ENCODE assay signal across 21 mouse cellular contexts in the genomic region with DNA sequence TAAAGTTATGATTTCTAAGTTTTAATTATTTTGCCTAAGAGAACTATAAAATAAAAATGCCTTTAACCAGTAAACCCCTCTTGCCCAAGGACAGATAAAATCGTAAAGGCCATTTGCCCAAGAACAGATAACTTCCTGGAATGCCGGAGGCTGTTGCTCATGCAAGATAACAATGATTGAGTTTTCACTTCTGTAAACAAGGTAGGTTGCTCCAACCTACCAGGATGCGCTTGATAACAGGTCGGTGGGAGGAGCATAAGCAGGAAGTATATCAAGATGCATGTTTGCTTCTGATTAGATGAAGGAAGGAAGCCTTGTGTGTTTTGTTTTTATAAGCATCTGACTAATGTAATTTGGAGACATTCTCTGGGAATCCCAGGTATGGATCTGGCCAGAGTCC. TPM values are rescaled to one million over a fixed set of nuclear protein-coding genes. Genes with fewer than 3 reads are reported as not detected.
DNase-seq lines count a peak whose midpoint lies in the region; ATAC-seq and TF ChIP-seq lines count a peak whose summit lies in the region.
"Had no signal": no experiment of that assay in that cellular context is flagged by ENCODE, and none has a peak within 500 bp of the region (broad histone marks: within the 10 kb centered on the region; RNA-seq: fewer than 3 reads in every experiment).

No protein-coding gene starts in this region.

- H3K9ac ChIP-seq in liver, embryonic 12.5 days = no peak overlapping the region
- H3K9ac ChIP-seq in forebrain, embryonic 14.5 days (ENCODE audit: low read length) = no peak overlapping the region
- no peak overlapping the region for H3K9ac ChIP-seq in forebrain, embryonic 12.5 days
- H3K9ac ChIP-seq: hindbrain, embryonic 15.5 days; limb, embryonic 12.5 days; lung, embryonic 15.5 days; neural tube, embryonic 13.5 days had no signal

- H3K27me3 ChIP-seq in G1E (ENCODE audit: insufficient read depth, low read length) = no peaks in the 10 kb centered on the region
- no peaks in the 10 kb centered on the region; the same call in 1 of the 2 replicates for H3K27me3 ChIP-seq in liver, embryonic 12.5 days (replicated peaks)
- H3K27me3 ChIP-seq in hindbrain, embryonic 10.5 days (ENCODE audit: insufficient read depth, poor library complexity, severe bottlenecking) = no peaks in the 10 kb centered on the region
- H3K27me3 ChIP-seq in forebrain, embryonic 14.5 days (replicated peaks; ENCODE audit: control insufficient read depth, insufficient read depth, low read length) = no peaks in the 10 kb centered on the region
- H3K27me3 ChIP-seq in forebrain, embryonic 12.5 days = no peaks in the 10 kb centered on the region
- H3K27me3 ChIP-seq: hindbrain, embryonic 15.5 days; limb, embryonic 12.5 days; lung, embryonic 15.5 days; neural tube, embryonic 13.5 days had no signal

- peak; percentile 80 for DNase-seq in 416B (ENCODE audit: low read depth)
- DNase-seq in G1E (ENCODE audit: low spot score) = no peak
- no peak for DNase-seq in hindbrain, embryonic 10.5 days (ENCODE audit: low spot score)
- DNase-seq in forebrain, embryonic 14.5 days (ENCODE audit: low spot score) = no peak
- DNase-seq: cerebellum, adult 11 months; cerebellum, adult 9-11 months; gastrocnemius, postnatal 36 days; heart, postnatal 4 days; kidney, adult 2 months; thymus, postnatal 25 days had no signal

- H3K9me3 ChIP-seq in G1E (replicated peaks) = 0 out of 2 replicates have a peak, but pooled peaks cover 2% of the 10 kb centered on the region
- H3K9me3 ChIP-seq in liver, embryonic 12.5 days (replicated peaks) = no peaks in the 10 kb centered on the region
- no peaks in the 10 kb centered on the region for H3K9me3 ChIP-seq in hindbrain, embryonic 10.5 days
- no peaks in the 10 kb centered on the region for H3K9me3 ChIP-seq in forebrain, embryonic 14.5 days (replicated peaks; ENCODE audit: control insufficient read depth, low read length)
- no peaks in the 10 kb centered on the region for H3K9me3 ChIP-seq in forebrain, embryonic 12.5 days
- H3K9me3 ChIP-seq: hindbrain, embryonic 15.5 days; limb, embryonic 12.5 days; lung, embryonic 15.5 days; midbrain, embryonic 10.5 days; neural tube, embryonic 13.5 days had no signal

- H3K4me1 ChIP-seq in G1E (ENCODE audit: insufficient read depth, low read depth, low read length) = peaks cover 55% of the 10 kb centered on the region
- peaks cover 27% of the 10 kb centered on the region for H3K4me1 ChIP-seq in liver, embryonic 12.5 days
- H3K4me1 ChIP-seq in hindbrain, embryonic 10.5 days (replicated peaks) = no peaks in the 10 kb centered on the region
- no peaks in the 10 kb centered on the region for H3K4me1 ChIP-seq in forebrain, embryonic 14.5 days (ENCODE audit: control insufficient read depth, insufficient read depth, low read length)
- no peaks in the 10 kb centered on the region for H3K4me1 ChIP-seq in forebrain, embryonic 12.5 days
- H3K4me1 ChIP-seq: hindbrain, embryonic 15.5 days; limb, embryonic 12.5 days; lung, embryonic 15.5 days; midbrain, embryonic 10.5 days; neural tube, embryonic 13.5 days had no signal

- no peak overlapping the region; the same call in 1 of the 2 replicates for H3K4me3 ChIP-seq in G1E (ENCODE audit: low read depth, low read length)
- H3K4me3 ChIP-seq in liver, embryonic 12.5 days = no peak overlapping the region
- no peak overlapping the region for H3K4me3 ChIP-seq in hindbrain, embryonic 10.5 days
- H3K4me3 ChIP-seq in forebrain, embryonic 14.5 days (ENCODE audit: low read depth, low read length) = no peak overlapping the region
- no peak overlapping the region for H3K4me3 ChIP-seq in forebrain, embryonic 12.5 days (replicated peaks)
- H3K4me3 ChIP-seq: hindbrain, embryonic 15.5 days; limb, embryonic 12.5 days; lung, embryonic 15.5 days; midbrain, embryonic 10.5 days; myocyte; neural tube, embryonic 13.5 days had no signal

- H3K36me3 ChIP-seq in G1E (replicated peaks) = no peaks in the 10 kb centered on the region
- H3K36me3 ChIP-seq in liver, embryonic 12.5 days = no peaks in the 10 kb centered on the region
- no peaks in the 10 kb centered on the region for H3K36me3 ChIP-seq in hindbrain, embryonic 10.5 days
- H3K36me3 ChIP-seq in forebrain, embryonic 14.5 days (ENCODE audit: control insufficient read depth, insufficient read depth, low read length) = no peaks in the 10 kb centered on the region
- no peaks in the 10 kb centered on the region for H3K36me3 ChIP-seq in forebrain, embryonic 12.5 days (replicated peaks)
- H3K36me3 ChIP-seq: hindbrain, embryonic 15.5 days; limb, embryonic 12.5 days; lung, embryonic 15.5 days; midbrain, embryonic 10.5 days; neural tube, embryonic 13.5 days had no signal

- WGBS in liver, embryonic 12.5 days (ENCODE audit: insufficient replicate concordance) = 9% methylated on average over 4 of the region's 4 CpGs
- WGBS in hindbrain, embryonic 10.5 days = 84% methylated on average over 4 of the region's 4 CpGs
- 96% methylated on average over 4 of the region's 4 CpGs for WGBS in forebrain, embryonic 14.5 days
- 93% methylated on average over 4 of the region's 4 CpGs for WGBS in forebrain, embryonic 12.5 days

- peak; percentile 91 for ATAC-seq in G1E (ENCODE audit: extremely low read depth, insufficient number of reproducible peaks, low FRiP score, poor library complexity, severe bottlenecking)
- peak; percentile 74 for ATAC-seq in liver, embryonic 12.5 days
- 0 out of 2 replicates have a peak, but pooled peaks have one; percentile 14 for ATAC-seq in megakaryocyte, adult 5-6 weeks (ENCODE audit: poor library complexity, severe bottlenecking)
- no peak for ATAC-seq in forebrain, embryonic 14.5 days
- ATAC-seq in forebrain, embryonic 12.5 days (ENCODE audit: low FRiP score) = no peak
- ATAC-seq: midbrain, embryonic 16.5 days had no signal

- H3K4me2 ChIP-seq in liver, embryonic 12.5 days = no peak overlapping the region
- H3K4me2 ChIP-seq in forebrain, embryonic 14.5 days (ENCODE audit: low read length) = no peak overlapping the region
- H3K4me2 ChIP-seq in forebrain, embryonic 12.5 days = no peak overlapping the region
- H3K4me2 ChIP-seq: hindbrain, embryonic 15.5 days; limb, embryonic 12.5 days; lung, embryonic 15.5 days; neural tube, embryonic 13.5 days had no signal

- no peak overlapping the region; the same call in 1 of the 2 replicates for H3K27ac ChIP-seq in liver, embryonic 12.5 days
- no peak overlapping the region for H3K27ac ChIP-seq in hindbrain, embryonic 10.5 days
- no peak overlapping the region for H3K27ac ChIP-seq in forebrain, embryonic 14.5 days (ENCODE audit: low read depth, low read length)
- H3K27ac ChIP-seq in forebrain, embryonic 12.5 days = no peak overlapping the region
- H3K27ac ChIP-seq: hindbrain, embryonic 15.5 days; kidney, postnatal 0 days; limb, embryonic 12.5 days; lung, embryonic 15.5 days; midbrain, embryonic 10.5 days; neural tube, embryonic 13.5 days had no signal

- TF ChIP-seq CTCF in G1E (IDR thresholded peaks at IDR 0.05; ENCODE audit: low read depth, low read length) = no peak

RNA-seq across cellular contexts. Expression of a gene that starts 13.2 kb away (rescaled TPM):
- total RNA-seq in G1E (2014; fragmentation: Nextera tagmentation) (99.0 and 105 TPM in 2 replicates), G1E (2017) (33.5 and 37.1 TPM in 2 replicates)
- polyA plus RNA-seq in G1E (2012) = 8.7 and 26.1 TPM in 2 replicates
- 46.0 and 48.3 TPM in 2 replicates for polyA plus RNA-seq in liver, embryonic 12.5 days (2016; fragmentation: Nextera tagmentation; extraction: Ambion mirVana)
- total RNA-seq in megakaryocyte, adult 5-6 weeks (2015) = 54.3 and 54.9 TPM in 2 replicates
- 37.9 and 38.4 TPM in 2 replicates for total RNA-seq in megakaryocyte, adult 5-6 weeks (2017)
- polyA plus RNA-seq in hindbrain, embryonic 10.5 days (2016; fragmentation: Nextera tagmentation; extraction: Ambion mirVana) = 8.7 and 17.2 TPM in 2 replicates
- 1.9 and 3.1 TPM in 2 replicates for polyA plus RNA-seq in forebrain, embryonic 14.5 days (2014; fragmentation: Nextera tagmentation; extraction: Ambion mirVana)
- polyA plus RNA-seq in forebrain, embryonic 12.5 days (2016; fragmentation: Nextera tagmentation; extraction: Ambion mirVana) = 6.3 and 6.5 TPM in 2 replicates

RNA-seq across cellular contexts. Expression of a gene that starts 38.1 kb away (rescaled TPM):
- total RNA-seq in G1E (2014; fragmentation: Nextera tagmentation) (33.6 and 38.7 TPM in 2 replicates), G1E (2017) (13.5 and 15.1 TPM in 2 replicates)
- polyA plus RNA-seq in G1E (2012) = 1.3 and 1.7 TPM in 2 replicates
- 7.1 and 7.4 TPM in 2 replicates for polyA plus RNA-seq in liver, embryonic 12.5 days (2016; fragmentation: Nextera tagmentation; extraction: Ambion mirVana)
- total RNA-seq in megakaryocyte, adult 5-6 weeks (2015) = 15.5 and 21.4 TPM in 2 replicates
- total RNA-seq in megakaryocyte, adult 5-6 weeks (2017) = 19.3 and 20.6 TPM in 2 replicates
- 9.6 and 10.7 TPM in 2 replicates for polyA plus RNA-seq in hindbrain, embryonic 10.5 days (2016; fragmentation: Nextera tagmentation; extraction: Ambion mirVana)
- polyA plus RNA-seq in forebrain, embryonic 14.5 days (2014; fragmentation: Nextera tagmentation; extraction: Ambion mirVana) = 10.7 and 11.8 TPM in 2 replicates
- 15.9 and 16.3 TPM in 2 replicates for polyA plus RNA-seq in forebrain, embryonic 12.5 days (2016; fragmentation: Nextera tagmentation; extraction: Ambion mirVana)

Comparison
In these comparisons a context has a peak if more than half of its experiments do, and no peak if none do; other contexts are left out.
1. ATAC-seq: peak in G1E (single experiment), liver, embryonic 12.5 days (single experiment) and megakaryocyte, adult 5-6 weeks (single experiment); none in forebrain, embryonic 14.5 days (single experiment) and forebrain, embryonic 12.5 days (single experiment).